ENCODE assay signal across 13 mouse cellular contexts in the genomic region with DNA sequence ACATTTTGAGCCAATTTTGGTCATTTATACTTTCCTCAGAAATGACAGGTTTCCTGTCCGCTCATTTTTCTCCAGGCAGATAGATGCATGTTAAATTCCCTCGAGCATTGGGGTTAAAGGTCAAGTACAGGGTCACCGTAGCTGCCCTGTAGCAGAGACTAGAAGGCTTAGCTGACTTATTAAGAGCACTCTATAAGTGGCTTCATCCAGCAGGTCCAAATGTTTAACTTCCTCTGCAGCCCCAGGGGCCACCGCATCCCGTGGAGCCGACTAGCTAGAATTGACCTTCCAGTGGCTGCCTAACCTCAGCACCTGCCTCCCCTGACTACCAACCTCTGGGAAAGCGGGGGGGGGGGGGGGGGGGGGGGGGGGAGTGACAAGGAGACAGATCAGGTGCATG.
"Had no signal": no experiment of that assay in that cellular context is flagged by ENCODE, and none has a peak within 500 bp of the region (broad histone marks: within the 10 kb centered on the region; RNA-seq: fewer than 3 reads in every experiment).

No protein-coding gene starts in this region.

- H3K36me3 ChIP-seq: limb, embryonic 13.5 days; midbrain, embryonic 13.5 days; neural tube, embryonic 12.5 days had no signal

- H3K9ac ChIP-seq: limb, embryonic 13.5 days; liver, embryonic 14.5 days; midbrain, embryonic 13.5 days; neural tube, embryonic 12.5 days had no signal

- H3K27me3 ChIP-seq: limb, embryonic 13.5 days; midbrain, embryonic 13.5 days; neural tube, embryonic 12.5 days had no signal

- ATAC-seq: midbrain, embryonic 13.5 days had no signal

- H3K27ac ChIP-seq: kidney, postnatal 0 days; limb, embryonic 13.5 days; liver, embryonic 14.5 days; midbrain, embryonic 13.5 days; neural tube, embryonic 12.5 days had no signal

- H3K4me3 ChIP-seq: limb, embryonic 13.5 days; midbrain, embryonic 13.5 days; myocyte; neural tube, embryonic 12.5 days had no signal

- H3K4me2 ChIP-seq: limb, embryonic 13.5 days; midbrain, embryonic 13.5 days; neural tube, embryonic 12.5 days had no signal

- H3K9me3 ChIP-seq: limb, embryonic 13.5 days; midbrain, embryonic 13.5 days; neural tube, embryonic 12.5 days had no signal

- DNase-seq: kidney, adult 2 months; left cerebral cortex, postnatal 4 days; lung, adult 18-20 months; right cerebral cortex, postnatal 4 days; spleen, adult 18-20 months; thymus, adult 18-20 months; thymus, postnatal 14 days had no signal
